Mouse (Mus musculus) lung, postnatal 0 days (tissue): ENCODE results near the gene Zdhhc5. TPM values are rescaled to one million over a fixed set of nuclear protein-coding genes. Genes with fewer than 3 reads are reported as not detected.
A peak's percentile ranks its signal among the peaks of the same experiment; 100 is the strongest.

Experiments used
- ATAC-seq: fragments of 200-750 bp; cut with Nextera tagmentation; 2 replicates; pipeline ENCODE4 v1.8.0; 2017; ENCODE audit warnings: moderate library complexity
- DNase-seq: peaks from one replicate; pipeline ENCODE4 v3.0.0-alpha.2; 2016; ENCODE audit warnings: low spot score
- H3K27ac ChIP-seq: fragments of 300-500 bp; sonication (generic); 2 replicates; pipeline ENCODE4 v1.5.1; 2014; ENCODE audit warnings: antibody characterized with exemption, mild to moderate bottlenecking, low read length, mixed read lengths
- H3K27me3 ChIP-seq: fragments of 300-500 bp; sonication (generic); replicated peaks from 2 replicates; pipeline ENCODE4 v1.6.1; 2014; ENCODE audit warnings: low read length, mixed read lengths; ENCODE audit not compliant: insufficient read depth
- H3K36me3 ChIP-seq: fragments of 300-500 bp; sonication (generic); 2 replicates; pipeline ENCODE4 v1.6.1; 2014; ENCODE audit warnings: low read length, mixed read lengths; ENCODE audit not compliant: insufficient read depth
- H3K4me1 ChIP-seq: fragments of 300-500 bp; sonication (generic); 2 replicates; pipeline ENCODE4 v1.6.1; 2014; ENCODE audit warnings: antibody characterized with exemption, low read depth, low read length, mixed read lengths; ENCODE audit not compliant: insufficient read depth
- H3K4me2 ChIP-seq: fragments of 300-500 bp; sonication (generic); replicated peaks from 2 replicates; pipeline ENCODE4 v1.6.1; 2014; ENCODE audit warnings: low read depth, mild to moderate bottlenecking, low read length, moderate library complexity, mixed read lengths
- H3K4me3 ChIP-seq: fragments of 300-500 bp; sonication (generic); 2 replicates; pipeline ENCODE4 v1.5.1; 2014; ENCODE audit warnings: low read depth, low read length
- H3K9ac ChIP-seq: fragments of 300-500 bp; sonication (generic); replicated peaks from 2 replicates; pipeline ENCODE4 v1.6.1; 2014; ENCODE audit warnings: low read depth, mild to moderate bottlenecking
- H3K9me3 ChIP-seq: fragments of 300-500 bp; sonication (generic); 2 replicates; pipeline ENCODE4 v1.6.1; 2016; ENCODE audit warnings: low read length, mixed read lengths
- CTCF ChIP-seq: IDR thresholded peaks from 2 replicates; pipeline ENCODE4 v1.5.1; 2016; ENCODE audit warnings: antibody characterized with exemption, mild to moderate bottlenecking
- EP300 ChIP-seq: IDR thresholded peaks from 2 replicates; pipeline ENCODE4 v1.6.1; 2016; ENCODE audit warnings: antibody characterized with exemption, mild to moderate bottlenecking, control low read depth
- WGBS: fragments of 180-500 bp; shearing (Covaris S2); extraction: QIAGEN DNeasy Blood & Tissue Kit; methylation state at CpG from one replicate; pipeline ENCODE4 v1.1.7; 2014; 5-methylcytosine and 5-hydroxymethylcytosine counted together
- polyA plus RNA-seq: library from polyadenylated mRNA; unstranded; fragments of >200 nt; fragmentation: Nextera tagmentation; extraction: Ambion mirVana; gene quantifications from 2 replicates; pipeline ENCODE4 v1.2.1, GENCODE M21; 2015

Zdhhc5 gene
- polyA plus RNA-seq, 1 experiment from 2014 or later = 15.8 TPM

DNA sequence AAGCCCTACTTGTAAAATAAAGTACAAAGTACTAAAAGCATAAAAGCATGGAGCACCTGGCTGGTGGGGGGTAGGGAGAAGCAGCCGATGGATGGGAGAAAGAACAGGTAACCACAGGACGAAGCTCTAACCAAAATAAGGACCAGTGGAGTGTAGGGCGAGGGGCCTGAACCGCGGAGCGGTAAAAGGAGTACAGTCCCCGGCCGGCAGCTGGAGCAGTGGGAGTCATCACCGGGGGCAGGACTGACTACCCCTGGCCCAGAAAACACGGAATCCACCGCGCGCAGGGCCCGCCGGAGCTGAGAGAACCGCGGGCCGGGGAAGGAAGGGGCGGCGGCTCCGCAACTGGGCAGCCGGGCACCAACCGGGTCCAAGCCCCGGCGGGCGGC lies 564 bp downstream of the Zdhhc5 start:
- no peak for TF ChIP-seq CTCF
- H3K4me1 ChIP-seq = no peaks in the 10 kb centered on the region; the same call in 1 of the 2 replicates
- peak overlapping the region; percentile 90 for H3K9ac ChIP-seq
- no peak for ATAC-seq
- H3K4me3 ChIP-seq = peak overlapping the region; percentile 92
- 0% methylated on average over 17 of the region's 26 CpGs for WGBS
- DNase-seq = no peak
- H3K27me3 ChIP-seq = no peaks in the 10 kb centered on the region
- no peaks in the 10 kb centered on the region for H3K9me3 ChIP-seq
- peak overlapping the region; percentile 84 for H3K4me2 ChIP-seq
- H3K27ac ChIP-seq = peak overlapping the region; percentile 97
- no peaks in the 10 kb centered on the region for H3K36me3 ChIP-seq

DNA sequence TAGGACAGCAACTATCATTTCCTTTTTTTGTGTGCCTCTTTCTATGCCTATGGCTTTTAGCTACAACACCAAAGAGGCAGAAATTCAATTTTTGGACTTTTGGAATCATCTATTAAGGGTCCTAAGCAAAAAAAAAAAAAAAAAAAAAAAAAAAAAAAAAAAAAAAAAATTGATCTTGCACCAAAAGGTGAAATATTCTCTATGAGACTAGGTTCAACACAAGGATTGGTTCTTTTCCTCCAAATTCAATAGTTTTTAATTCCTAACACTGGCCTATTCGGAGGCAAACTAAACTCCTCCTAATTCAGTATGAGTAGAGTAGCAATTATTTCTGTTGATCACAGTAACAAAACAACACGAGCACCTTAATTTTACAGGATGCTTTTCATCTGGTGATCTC lies 3.1 kb downstream of the Zdhhc5 start:
- Histone ChIP-seq H3K9ac (no peak overlapping the region), H3K9me3 (no peaks in the 10 kb centered on the region), H3K4me2 (no peak overlapping the region), H3K27ac (no peak overlapping the region), H3K4me1 (no peaks in the 10 kb centered on the region; the same call in 1 of the 2 replicates), H3K4me3 (no peak overlapping the region), H3K36me3 (no peaks in the 10 kb centered on the region), H3K27me3 (no peaks in the 10 kb centered on the region)
- TF ChIP-seq EP300 = no peak
- 87% methylated on average over 2 of the region's 2 CpGs for WGBS
- no peak for DNase-seq
- ATAC-seq = no peak

DNA sequence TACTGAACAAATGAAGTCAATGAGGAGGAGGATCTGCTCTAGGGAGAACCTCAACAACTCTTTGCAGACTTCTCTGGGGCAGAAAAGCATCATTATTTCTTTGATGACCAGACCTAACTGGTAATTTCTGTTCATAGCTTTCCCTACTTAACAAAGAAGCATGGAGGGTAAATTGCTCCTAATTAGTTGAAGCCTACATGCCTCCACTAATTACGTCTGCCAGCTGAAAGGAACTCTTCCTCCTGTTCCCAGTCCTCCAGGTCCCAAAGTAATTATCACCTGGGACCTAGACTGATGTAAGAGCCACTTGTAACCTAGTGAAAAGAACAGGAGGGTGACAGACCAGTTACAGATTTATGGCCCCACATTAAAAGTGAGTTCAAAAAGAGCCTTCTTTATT lies 7.5 kb downstream of the Zdhhc5 start:
- TF ChIP-seq EP300 (no peak), CTCF (no peak)
- 72% methylated on average over 1 of the region's 1 CpGs for WGBS
- ATAC-seq = no peak
- no peak for DNase-seq
- Histone ChIP-seq H3K9ac (no peak overlapping the region), H3K9me3 (no peaks in the 10 kb centered on the region), H3K4me3 (no peak overlapping the region), H3K27ac (no peak overlapping the region), H3K4me1 (no peaks in the 10 kb centered on the region), H3K36me3 (no peaks in the 10 kb centered on the region), H3K27me3 (no peaks in the 10 kb centered on the region), H3K4me2 (no peak overlapping the region)

DNA sequence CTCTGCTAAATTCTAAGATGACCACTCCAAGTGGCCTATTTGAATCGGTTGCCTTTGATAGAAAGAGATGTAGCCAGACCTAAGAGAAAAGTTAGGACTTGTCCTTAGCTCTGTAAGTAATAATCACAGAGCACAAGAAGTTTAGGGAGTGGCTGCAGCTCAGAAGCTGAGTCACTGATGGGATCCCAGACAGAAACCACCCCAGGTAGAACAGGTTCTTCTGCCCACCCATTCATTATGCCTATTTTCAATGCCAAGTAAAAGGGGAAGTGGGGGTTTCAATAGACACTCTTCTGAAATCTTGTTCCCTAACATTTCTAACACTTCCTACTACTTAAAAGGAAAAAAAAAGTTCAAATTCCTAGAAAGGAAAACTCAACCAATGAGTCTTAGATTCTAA lies 9.7 kb downstream of the Zdhhc5 start:
- H3K27ac ChIP-seq = peak overlapping the region; percentile 38; the same call in 1 of the 2 replicates
- H3K4me2 ChIP-seq = no peak overlapping the region
- WGBS = 60% methylated on average over 1 of the region's 1 CpGs
- H3K9me3 ChIP-seq = no peaks in the 10 kb centered on the region
- no peak overlapping the region for H3K4me3 ChIP-seq
- H3K27me3 ChIP-seq = no peaks in the 10 kb centered on the region
- DNase-seq = peak; percentile 24
- H3K36me3 ChIP-seq = no peaks in the 10 kb centered on the region
- no peak for TF ChIP-seq CTCF
- 0 out of 2 replicates have a peak, but pooled peaks have one; percentile 13 for TF ChIP-seq EP300
- H3K9ac ChIP-seq = no peak overlapping the region
- peak; percentile 44; the same call in 1 of the 2 replicates for ATAC-seq
- H3K4me1 ChIP-seq = no peaks in the 10 kb centered on the region

DNA sequence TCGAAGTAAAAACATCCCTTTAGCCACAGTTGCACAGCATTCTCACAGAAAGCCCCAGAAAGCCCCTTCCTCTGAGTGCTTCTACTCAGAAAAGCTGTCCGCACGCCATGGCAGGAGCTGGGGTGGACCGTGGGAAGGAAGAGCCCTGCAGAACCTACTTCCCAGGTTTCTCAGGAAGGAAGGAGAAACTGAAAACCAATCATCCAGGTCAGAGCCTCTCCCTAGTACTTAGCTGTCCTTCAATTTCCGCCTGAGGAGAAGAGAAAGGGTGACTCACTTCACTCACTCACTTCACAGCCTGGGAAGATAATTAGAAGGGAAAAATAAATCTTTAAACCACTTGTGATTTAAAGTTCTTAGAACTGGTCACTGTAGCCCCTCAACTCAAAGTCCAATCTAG lies 10.7 kb downstream of the Zdhhc5 start:
- no peak for TF ChIP-seq EP300
- TF ChIP-seq CTCF = no peak
- no peak overlapping the region for H3K9ac ChIP-seq
- H3K4me2 ChIP-seq = no peak overlapping the region
- no peaks in the 10 kb centered on the region for H3K9me3 ChIP-seq
- H3K27ac ChIP-seq = 0 out of 2 replicates have a peak overlapping the region, but pooled peaks have one; percentile 38
- ATAC-seq (no peak), DNase-seq (peak; percentile 32)
- H3K4me1 ChIP-seq = no peaks in the 10 kb centered on the region
- WGBS = 67% methylated on average over 5 of the region's 5 CpGs
- no peaks in the 10 kb centered on the region for H3K36me3 ChIP-seq
- H3K4me3 ChIP-seq = no peak overlapping the region
- H3K27me3 ChIP-seq = no peaks in the 10 kb centered on the region

DNA sequence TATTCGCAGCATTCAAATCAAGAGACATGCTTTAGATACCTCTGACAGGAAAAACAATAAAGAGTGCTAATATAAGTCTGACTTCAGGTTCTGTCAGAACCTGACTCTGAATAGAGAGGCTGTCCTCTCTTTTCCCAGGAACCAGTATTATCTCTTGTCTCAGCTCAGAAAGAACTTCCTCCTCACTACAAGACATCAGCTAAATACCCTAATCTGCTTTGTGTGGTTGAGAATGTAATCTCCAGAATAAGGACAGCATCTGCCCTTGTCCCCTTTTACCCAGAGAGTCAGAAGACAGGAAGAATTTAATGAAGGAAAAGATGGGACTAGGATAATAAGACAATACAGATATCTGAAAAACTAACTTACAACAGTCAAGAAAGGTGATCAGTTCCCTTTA lies 11.5 kb downstream of the Zdhhc5 start:
- no peaks in the 10 kb centered on the region for H3K4me1 ChIP-seq
- no peak overlapping the region for H3K27ac ChIP-seq
- no peaks in the 10 kb centered on the region for H3K27me3 ChIP-seq
- no peak overlapping the region for H3K4me3 ChIP-seq
- no peak overlapping the region for H3K4me2 ChIP-seq
- no peaks in the 10 kb centered on the region for H3K36me3 ChIP-seq
- TF ChIP-seq EP300 = no peak
- no peak for TF ChIP-seq CTCF
- no peak for DNase-seq
- ATAC-seq = no peak
- H3K9ac ChIP-seq = no peak overlapping the region
- 83% methylated on average over 1 of the region's 1 CpGs for WGBS
- H3K9me3 ChIP-seq = no peaks in the 10 kb centered on the region
